Mouse (Mus musculus): ENCODE data around the gene Fxyd3.

Gene Fxyd3

DNA sequence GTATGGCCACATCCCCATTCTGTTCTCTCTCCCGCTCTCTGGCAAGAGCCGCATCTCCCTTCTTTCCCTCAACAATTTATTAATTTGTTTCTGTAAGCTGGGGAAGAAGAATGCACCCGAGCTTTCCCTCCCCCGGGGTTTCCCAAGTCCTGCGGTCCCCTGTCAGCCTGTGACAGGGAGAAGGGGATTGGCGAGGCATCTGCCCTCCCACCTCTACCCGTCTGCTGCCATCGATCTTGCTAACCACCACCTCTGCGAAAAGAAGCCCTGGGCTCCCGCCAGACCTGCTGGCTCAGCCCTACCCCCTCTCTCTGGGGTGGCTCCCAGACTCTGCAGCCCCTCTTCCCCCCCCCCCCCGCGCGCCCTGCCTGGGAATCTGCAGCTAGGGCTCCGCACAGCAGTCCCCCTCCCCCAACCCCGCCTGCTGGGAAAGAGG, 26.6 kb downstream of the Fxyd3 start:
- peak; percentile 80 to 82 for DNase-seq (ENCODE audit: low spot score in 2 of 2)

DNA sequence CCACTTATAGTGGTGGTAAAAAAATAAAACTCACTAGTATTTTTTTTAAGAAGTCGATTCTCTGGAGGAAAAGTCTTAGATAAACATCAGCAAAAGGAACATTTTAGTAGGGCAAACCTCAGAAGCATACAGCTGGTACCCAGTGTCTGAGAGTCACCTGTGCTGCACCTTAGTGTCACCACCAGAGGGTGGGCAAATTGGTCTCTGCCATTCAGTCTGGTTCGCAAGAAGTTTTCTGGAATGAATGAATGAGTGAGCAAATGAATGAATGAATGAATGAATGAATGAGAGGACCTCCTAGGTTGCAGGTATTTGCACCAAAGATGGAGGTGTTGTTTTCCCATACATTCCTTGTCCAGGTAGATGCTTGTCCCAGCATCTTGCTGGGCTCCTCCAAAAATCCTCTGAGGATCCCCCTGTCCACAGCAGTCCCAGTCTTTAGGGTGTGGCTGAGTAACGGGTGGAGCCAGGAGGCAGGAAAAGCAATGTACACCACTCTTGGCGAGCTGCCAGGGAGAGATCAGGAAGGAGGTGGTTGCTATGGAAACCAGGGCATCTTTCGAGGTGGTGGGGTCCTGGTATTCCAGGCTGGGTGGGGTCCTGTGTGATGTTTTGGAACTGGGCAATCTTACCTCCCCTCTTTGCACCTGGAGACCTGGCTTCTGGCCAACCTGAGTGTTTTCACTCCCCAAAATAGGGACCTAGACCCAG, 27.2 kb downstream of the Fxyd3 start:
- peak; percentile 82 to 86 for DNase-seq (ENCODE audit: low spot score in 2 of 2)

DNA sequence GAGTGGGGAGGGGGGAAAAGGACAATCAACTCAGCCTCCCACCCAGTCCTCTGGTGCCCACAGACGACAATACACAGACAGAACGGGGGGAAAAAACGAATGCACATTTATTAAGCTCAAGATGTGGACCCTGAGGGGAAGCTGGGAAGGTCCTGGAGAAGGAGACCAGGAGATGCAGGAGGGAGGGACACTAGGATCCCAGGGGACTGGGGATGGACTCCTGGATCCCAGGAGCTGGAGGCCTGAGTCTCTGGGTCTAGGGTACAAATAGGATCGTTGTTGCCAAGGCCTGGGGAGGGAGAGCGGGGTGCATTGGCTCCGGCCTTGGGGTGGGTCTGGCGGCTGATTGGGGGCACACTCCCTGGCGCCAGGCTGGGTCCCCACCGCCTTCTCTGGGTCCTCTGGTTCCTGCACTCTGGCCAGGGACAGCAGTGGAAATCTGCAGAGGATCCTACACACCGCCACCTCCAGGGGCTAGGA, 34.0 kb downstream of the Fxyd3 start, which contains the start of gene Fxyd5:
Gene Fxyd5, minus strand, starts transcription at position 51 of the 480 bp plus-strand sequence.
- no peak for DNase-seq (ENCODE audit: low spot score in 2 of 2)

DNA sequence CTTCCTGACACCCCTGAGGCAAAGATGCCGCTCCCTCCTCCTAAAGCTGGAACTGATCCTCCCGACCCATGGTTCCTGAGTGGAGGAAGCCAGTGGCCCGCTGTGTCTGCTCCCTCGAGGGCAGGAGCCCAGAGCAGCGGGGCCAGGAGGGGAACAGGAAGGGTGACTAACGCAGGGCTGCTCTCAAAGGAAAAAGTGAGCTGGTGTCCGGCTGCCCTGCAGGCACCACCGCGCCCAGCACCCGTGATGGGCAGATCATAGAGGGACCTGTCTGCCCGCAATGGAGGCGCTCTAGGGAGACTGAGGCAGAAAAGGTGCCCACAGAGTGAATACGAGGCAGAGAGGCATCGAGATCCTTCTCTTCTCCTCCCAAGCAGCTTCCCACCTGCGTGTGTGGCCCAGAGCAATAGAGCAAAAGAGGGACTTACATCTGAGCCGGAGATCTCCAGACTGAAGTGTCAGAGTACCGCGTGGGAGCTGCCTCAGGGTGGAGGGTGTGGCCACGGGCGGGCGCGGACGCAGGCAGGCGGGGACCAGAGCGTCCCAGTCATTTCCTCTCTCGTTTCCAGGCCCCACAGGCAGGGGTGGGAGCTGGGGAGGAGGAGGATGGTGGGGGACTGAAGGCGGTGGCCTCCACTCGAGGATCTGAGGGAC, 34.7 kb downstream of the Fxyd3 start:
- DNase-seq (ENCODE audit: low spot score in 2 of 2): no peak

DNA sequence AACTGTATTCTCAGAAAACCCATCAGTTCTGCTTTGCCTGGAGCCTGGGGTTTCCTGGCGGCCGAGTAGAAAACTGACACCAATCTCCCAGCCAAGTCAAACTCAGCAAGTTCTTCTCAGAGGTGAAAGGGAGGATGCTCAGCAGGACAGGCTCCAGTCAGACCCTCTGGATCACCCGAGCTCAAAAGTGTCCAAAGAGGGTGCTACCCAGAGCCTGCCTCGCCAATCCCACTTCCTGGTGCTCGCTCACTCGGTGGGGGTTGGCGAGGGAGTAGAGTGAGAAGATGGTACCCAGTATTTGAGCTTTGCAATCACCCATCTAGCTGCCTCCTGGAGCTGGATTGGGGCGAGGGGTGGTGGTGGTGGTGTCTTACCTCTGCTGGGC, 35.5 kb downstream of the Fxyd3 start:
- no peak for DNase-seq (ENCODE audit: low spot score in 2 of 2)

DNA sequence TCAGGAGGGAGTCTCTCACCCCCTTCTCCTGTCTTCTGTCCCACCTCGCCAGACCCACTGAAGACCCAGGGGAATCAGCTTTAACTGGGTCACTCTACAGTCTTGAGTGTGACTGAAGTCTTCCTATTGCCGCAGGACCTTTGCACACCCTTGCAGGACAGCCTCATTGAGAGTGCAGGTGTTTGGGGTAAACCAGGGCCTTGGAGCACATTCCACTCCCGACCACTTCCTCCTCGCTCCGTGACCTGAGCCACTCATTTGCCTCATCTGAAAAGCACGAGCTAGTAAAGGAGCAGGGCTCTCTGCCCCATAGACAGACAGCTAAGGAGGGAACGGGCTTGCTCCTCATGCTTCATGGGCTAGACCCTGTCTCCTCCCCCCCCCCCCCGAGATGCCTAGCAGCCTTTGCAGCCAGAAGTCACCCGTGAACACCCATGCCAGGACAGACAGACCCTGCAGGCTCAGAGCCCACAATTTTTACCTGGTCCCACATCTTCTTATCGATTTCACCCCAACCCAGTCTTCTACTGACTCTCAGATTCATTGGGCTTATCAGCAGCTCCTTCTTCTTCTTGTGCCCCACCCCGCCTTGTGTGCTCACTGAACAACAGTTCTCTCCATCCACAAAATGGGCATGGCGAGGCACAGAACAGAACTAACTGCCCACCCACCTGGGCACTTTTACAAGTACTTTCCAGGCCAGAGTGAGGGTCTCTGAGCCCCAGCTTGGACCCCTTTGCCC, 36.1 kb downstream of the Fxyd3 start:
- no peak for DNase-seq (ENCODE audit: low spot score in 2 of 2)

DNA sequence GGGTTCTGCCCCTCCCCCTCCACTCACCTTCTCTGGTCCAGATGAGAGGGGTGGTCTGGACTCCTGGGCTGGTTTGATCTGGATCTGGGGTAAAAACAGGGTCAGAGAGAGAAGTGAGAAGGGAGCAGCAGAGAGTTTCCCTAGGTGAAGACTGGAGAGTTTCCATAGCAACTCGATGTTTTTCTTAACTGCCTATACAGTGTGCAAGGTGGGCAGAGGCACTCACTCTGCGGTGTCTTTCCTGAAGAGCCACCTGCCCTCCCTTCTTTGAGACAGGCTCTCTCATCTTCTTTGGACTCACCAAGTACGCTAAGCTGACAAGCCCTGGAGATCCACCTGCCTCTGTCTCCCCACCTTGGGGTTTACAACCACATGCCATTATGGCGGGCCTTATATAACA, 37.5 kb downstream of the Fxyd3 start:
- DNase-seq (ENCODE audit: low spot score in 2 of 2): no peak

DNA sequence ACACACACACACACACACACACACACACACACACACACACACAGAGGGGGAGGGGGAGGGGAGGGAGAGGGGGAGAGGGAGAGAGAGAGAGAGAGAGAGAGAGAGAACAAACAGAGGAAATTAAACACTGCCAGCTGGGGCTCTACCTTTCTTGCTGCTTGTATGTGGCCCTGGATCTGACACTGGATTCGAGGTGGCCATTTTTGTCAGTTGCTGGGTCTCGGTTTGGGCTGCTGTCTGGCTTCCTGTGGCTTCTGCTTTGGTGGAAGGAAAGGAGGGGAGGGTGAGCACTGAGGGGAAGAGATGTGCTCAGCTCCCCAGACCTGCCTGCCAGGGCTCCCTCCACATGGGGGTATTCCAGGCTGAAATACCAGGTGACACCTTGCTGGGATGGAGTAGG, 38.8 kb downstream of the Fxyd3 start:
- DNase-seq (ENCODE audit: low spot score in 2 of 2): no peak

DNA sequence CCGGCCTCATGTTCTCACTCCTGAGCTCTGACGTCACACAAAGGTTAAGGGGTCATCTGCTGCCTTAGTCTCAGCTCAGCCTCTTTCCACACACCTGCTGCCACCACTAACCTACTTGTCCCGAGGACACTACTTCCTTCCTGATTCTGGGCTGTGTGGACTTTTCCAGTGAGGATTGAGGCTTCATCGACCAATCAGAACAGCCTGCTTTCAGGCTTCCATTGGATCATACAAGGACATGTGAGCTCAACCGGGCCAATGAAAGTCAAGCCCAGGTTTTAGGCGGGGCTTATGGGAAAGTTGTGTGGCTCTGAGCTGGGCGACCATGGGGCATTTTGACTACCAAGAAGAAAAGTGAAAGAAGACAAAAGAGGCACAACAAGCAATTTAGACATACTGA, 39.6 kb downstream of the Fxyd3 start:
- DNase-seq (ENCODE audit: low spot score in 2 of 2): no peak

DNA sequence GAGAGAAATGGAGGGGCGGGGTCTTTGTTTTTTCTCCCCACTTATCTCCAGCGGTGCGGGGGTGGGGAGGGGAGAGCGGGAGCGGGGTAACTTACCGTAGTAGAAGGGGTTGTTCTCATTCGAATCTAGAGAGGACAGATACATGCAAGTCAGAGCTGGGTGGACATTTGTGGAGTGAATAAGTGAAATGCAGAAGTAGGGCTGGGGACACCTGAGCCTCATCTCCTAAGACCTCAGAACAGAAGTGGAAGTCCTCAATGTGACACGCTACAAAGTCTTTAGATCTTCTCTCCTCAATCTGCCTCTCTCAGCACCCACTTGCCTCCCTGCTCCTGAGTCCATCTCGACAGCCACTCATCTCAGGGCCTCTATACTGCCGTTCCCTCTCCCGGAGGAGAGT, 41.2 kb downstream of the Fxyd3 start:
- DNase-seq (ENCODE audit: low spot score in 2 of 2): no peak

DNA sequence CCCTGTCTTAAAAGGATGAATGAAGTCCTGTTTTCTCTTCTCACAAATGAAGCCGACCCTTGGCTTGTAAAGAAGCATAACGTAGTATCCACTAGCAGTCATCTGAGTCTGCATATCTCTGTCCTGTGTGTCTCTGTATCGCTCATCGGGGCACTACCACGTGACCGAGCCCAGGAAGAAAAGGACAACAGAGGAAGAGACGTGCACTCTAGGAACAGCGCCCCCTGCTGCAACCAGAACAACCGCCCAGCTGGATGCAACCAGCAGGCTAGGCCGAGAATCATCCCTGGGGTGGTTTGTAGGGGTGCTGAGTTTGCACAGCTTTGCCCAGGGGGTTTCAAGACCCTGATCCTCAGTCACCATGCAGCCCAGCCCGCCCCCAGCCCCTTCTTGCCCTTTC, 41.7 kb downstream of the Fxyd3 start:
- no peak for DNase-seq (ENCODE audit: low spot score in 2 of 2)

DNA sequence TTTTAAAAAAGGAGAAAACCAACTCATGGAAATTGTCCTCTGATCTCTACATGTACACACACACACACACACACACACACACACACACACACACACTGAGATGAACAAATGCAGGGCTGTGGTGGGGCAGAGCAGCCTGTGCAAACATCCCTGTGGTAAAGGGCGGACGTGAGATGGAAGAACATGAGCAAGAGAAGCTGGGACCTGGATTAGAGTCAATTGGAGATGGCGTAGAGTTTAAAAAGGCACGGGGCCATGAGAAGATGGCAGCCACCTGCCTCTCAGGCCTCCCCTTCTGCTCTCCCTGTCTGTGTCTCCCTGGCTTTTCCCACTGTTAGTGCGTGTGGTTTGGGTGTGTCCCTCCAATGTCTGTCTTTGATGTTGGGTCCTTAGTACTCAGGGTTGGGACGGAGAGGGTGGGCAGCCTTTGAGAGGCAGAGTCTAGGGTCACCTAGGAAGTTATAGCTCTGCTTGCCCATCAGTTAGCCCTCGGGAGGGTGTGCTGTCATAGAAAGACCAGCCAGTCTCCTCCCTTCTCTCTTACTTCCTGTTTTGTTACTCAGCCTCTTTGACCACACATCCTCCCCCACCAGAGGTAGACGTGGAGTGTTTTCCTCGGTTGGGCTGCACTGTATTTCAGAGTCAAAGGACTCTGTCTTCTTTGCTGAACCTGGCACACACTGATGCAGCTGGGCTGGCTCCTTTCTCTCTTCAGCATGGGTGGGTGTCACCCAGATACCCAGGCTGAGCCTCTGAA, 42.9 kb downstream of the Fxyd3 start:
- no peak for DNase-seq (ENCODE audit: low spot score in 2 of 2)

DNA sequence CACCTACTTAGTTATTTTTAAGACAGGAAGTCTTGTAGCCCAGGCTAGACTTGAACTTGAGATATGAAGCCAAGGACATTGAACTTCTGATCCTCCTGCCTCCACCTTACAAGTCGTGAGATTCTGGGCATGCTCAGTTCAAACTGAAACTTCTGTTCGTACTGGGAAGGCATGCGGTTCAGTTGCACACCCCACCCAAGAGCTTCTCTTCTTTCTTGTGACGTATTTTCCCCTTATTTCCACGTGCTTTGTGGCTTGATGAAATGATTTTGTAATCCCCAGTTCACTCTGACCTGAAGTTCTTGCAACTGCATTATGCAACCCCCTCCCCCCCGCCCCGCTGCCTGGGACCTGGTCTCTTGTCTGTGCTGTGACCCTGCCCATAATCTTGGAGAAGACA, 44.8 kb downstream of the Fxyd3 start:
- no peak for DNase-seq (ENCODE audit: low spot score in 2 of 2)

DNA sequence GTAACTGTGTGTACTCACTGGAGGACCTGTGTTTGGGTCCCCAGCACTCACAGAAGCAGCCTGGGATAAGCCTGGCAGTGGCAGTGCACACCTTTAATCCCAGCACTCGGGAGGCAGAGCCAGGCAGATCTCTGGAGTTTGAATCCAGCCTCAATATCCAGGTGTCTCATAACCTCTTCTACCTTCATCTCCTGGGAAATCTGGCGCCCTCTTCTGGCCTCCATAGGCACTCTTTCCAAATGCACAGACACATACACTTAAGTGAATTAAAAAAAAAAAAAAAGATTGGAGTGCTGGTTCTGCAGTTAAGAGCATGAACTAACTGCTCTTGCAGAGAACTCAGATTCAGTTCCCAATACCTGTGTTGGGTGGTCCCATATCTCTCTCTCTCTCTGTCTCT, 45.8 kb downstream of the Fxyd3 start:
- no peak for DNase-seq (ENCODE audit: low spot score in 2 of 2)

DNA sequence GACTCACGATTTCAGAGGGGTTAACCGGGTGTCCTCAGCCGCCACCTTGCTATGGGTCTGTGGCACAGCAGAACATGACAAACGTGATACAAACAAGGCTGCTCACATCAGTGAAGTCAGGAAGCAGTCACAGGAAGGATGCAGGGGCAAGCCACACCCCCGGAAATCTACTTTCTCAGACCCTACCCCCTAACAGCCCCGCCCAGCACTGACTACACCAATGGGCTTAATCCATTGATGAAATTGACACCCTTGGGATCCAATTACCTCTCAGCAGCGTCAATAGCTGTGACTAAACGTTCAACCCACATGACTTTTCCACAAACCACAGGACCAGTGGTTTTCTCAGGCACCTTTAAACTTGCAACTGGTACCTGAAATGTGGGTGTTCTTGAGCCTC, 47.9 kb downstream of the Fxyd3 start:
- DNase-seq (ENCODE audit: low spot score in 2 of 2): no peak
